Mouse (Mus musculus): Measurements from ENCODE around the gene Gm10570.
A peak's percentile ranks its signal among the peaks of the same experiment; 100 is the strongest.

DNA sequence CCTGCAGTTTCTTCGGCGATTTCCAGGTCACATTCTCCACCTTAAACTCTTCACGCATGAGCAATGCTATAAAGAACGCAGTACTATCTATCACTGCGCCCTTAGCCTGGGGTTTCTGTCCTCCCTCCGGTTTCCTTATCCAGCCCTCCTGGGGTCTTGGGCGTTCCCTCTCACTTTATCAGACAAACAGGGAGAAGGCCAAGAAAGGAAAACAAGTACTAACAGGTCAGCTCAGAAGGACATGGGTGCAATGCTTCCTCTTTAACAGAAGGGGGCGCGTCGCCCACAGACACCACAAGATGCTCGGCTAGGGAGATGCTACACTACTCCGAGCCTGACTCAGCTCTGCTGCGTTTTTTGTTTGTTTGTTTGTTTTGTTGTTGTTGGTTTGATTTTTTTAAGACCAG lies 11.3 kb downstream of the Gm10570 start:
- TF ChIP-seq CTCF (IDR thresholded peaks at IDR 0.05; ENCODE audit: low read depth) (peak; percentile 88), EP300 (IDR thresholded peaks at IDR 0.05; ENCODE audit: low read depth) (no peak)

Measured in heart, postnatal 0 days (tissue).